Mouse (Mus musculus): ENCODE results near the gene Klhdc1.

GRCm38 (mm10) chr12:69229251-69229650, 11.7 kb upstream of the Klhdc1 start:
- no peak for TF ChIP-seq TCF12 (IDR thresholded peaks at IDR 0.05; ENCODE audit: insufficient read depth, poor library complexity, severe bottlenecking)
- TF ChIP-seq USF1 (IDR thresholded peaks at IDR 0.05; ENCODE audit: low read depth): no peak
- TF ChIP-seq REST (IDR thresholded peaks at IDR 0.05; ENCODE audit: insufficient read depth, insufficient read length): no peak
- no peak for TF ChIP-seq POLR2A (IDR thresholded peaks at IDR 0.05; ENCODE audit: insufficient read length, low read depth)
- no peak for TF ChIP-seq MYOD1 (IDR thresholded peaks at IDR 0.05; ENCODE audit: control insufficient read depth in 1 of 3, insufficient read length in 2 of 3, low read depth in 2 of 3)

Data from myocyte (in vitro differentiated cells).